Comparison of ENCODE assay signal across 13 mouse cellular contexts in the genomic region with DNA sequence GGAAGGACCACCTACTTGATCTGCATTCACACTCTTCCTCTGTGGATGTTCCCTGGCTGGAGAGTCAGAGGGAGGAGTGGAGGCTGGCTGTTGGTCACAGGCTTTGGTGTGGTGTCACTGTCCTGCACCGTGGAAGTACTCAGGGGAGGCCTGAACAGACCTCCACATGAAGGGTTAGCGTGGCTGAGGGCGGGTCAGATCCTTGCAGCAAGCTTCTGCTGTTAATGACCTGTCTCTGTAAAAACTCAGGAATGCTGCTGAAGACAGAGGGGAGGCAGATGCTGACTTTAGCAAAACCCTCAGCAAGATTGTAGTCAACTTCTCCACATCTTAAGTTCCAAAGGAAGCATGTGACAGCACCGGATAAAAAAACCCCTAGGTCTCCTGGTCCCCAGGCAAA. TPM values are rescaled to one million over a fixed set of nuclear protein-coding genes. Genes with fewer than 3 reads are reported as not detected.
DNase-seq lines count a peak whose midpoint lies in the region; ATAC-seq and TF ChIP-seq lines count a peak whose summit lies in the region.
"Had no signal": no experiment of that assay in that cellular context is flagged by ENCODE, and none has a peak within 500 bp of the region (broad histone marks: within the 10 kb centered on the region; RNA-seq: fewer than 3 reads in every experiment).

No protein-coding gene starts in this region.

- no peaks in the 10 kb centered on the region for H3K27me3 ChIP-seq in kidney, postnatal 0 days (ENCODE audit: insufficient read depth, low read length)
- H3K27me3 ChIP-seq in lung, postnatal 0 days (replicated peaks; ENCODE audit: insufficient read depth, low read length), result no peaks in the 10 kb centered on the region
- H3K27me3 ChIP-seq: liver, embryonic 15.5 days; midbrain, embryonic 15.5 days had no signal

- H3K4me1 ChIP-seq in kidney, postnatal 0 days (replicated peaks; ENCODE audit: insufficient read depth, low read length), result no peaks in the 10 kb centered on the region
- H3K4me1 ChIP-seq in lung, postnatal 0 days (ENCODE audit: insufficient read depth, low read depth, low read length), result peaks cover 2% of the 10 kb centered on the region; the same call in 1 of the 2 replicates
- H3K4me1 ChIP-seq: liver, embryonic 15.5 days; midbrain, embryonic 15.5 days had no signal

- TF ChIP-seq CTCF in gastrocnemius, adult 2 months (IDR thresholded peaks at IDR 0.05), result no peak
- no peak for TF ChIP-seq CTCF in kidney, postnatal 0 days (IDR thresholded peaks at IDR 0.05; ENCODE audit: low read depth)
- no peak for TF ChIP-seq CTCF in lung, postnatal 0 days (IDR thresholded peaks at IDR 0.05)

- no peak for DNase-seq in gastrocnemius, adult 2 months
- no peak for DNase-seq in gastrocnemius, postnatal 14 days
- no peak for DNase-seq in kidney, postnatal 0 days (ENCODE audit: low spot score)
- no peak for DNase-seq in kidney, adult 9 months
- DNase-seq in lung, postnatal 0 days (ENCODE audit: low spot score), result peak; percentile 53
- DNase-seq in lung, postnatal 25 days (ENCODE audit: low spot score), result no peak
- DNase-seq in frontal cortex, adult 2 months (ENCODE audit: extremely low spot score in 1 of 2, low spot score in 1 of 2), result no peak
- DNase-seq: cerebellum, adult 18-20 months; right cerebral cortex, postnatal 4 days; thymus, postnatal 14 days had no signal

- ATAC-seq in kidney, postnatal 0 days (replicated peaks; ENCODE audit: low FRiP score, low read depth), result no peak
- peak; percentile 30 for ATAC-seq in lung, postnatal 0 days
- no peak for ATAC-seq in granulocyte monocyte progenitor cell, adult 5-6 weeks (replicated peaks; ENCODE audit: poor library complexity, severe bottlenecking)
- ATAC-seq: midbrain, embryonic 15.5 days had no signal

- H3K36me3 ChIP-seq in kidney, postnatal 0 days (ENCODE audit: insufficient read depth, low read length), result no peaks in the 10 kb centered on the region
- H3K36me3 ChIP-seq in lung, postnatal 0 days (ENCODE audit: insufficient read depth, low read length), result no peaks in the 10 kb centered on the region
- H3K36me3 ChIP-seq: midbrain, embryonic 15.5 days had no signal

- no peaks in the 10 kb centered on the region for H3K9me3 ChIP-seq in kidney, postnatal 0 days (replicated peaks; ENCODE audit: low read length)
- no peaks in the 10 kb centered on the region for H3K9me3 ChIP-seq in lung, postnatal 0 days (ENCODE audit: low read length)
- H3K9me3 ChIP-seq: liver, embryonic 15.5 days; midbrain, embryonic 15.5 days had no signal

- intact Hi-C loops in gastrocnemius, adult 2 months (cut with DNase I), result no loop called here
- intact Hi-C loops in gastrocnemius, postnatal 14 days (cut with DNase I; ENCODE audit: low total_unique reads), result no loop called here

- no peak overlapping the region for H3K4me3 ChIP-seq in gastrocnemius, adult 2 months
- H3K4me3 ChIP-seq in kidney, postnatal 0 days (replicated peaks; ENCODE audit: low read depth, low read length), result no peak overlapping the region
- no peak overlapping the region for H3K4me3 ChIP-seq in lung, postnatal 0 days (ENCODE audit: low read depth, low read length)
- H3K4me3 ChIP-seq: liver, embryonic 15.5 days; midbrain, embryonic 15.5 days had no signal

- no peak overlapping the region for H3K4me2 ChIP-seq in kidney, postnatal 0 days (ENCODE audit: low read length)
- H3K4me2 ChIP-seq in lung, postnatal 0 days (replicated peaks; ENCODE audit: low read depth, low read length), result no peak overlapping the region
- H3K4me2 ChIP-seq: liver, embryonic 15.5 days; midbrain, embryonic 15.5 days had no signal

- no peak overlapping the region for H3K9ac ChIP-seq in kidney, postnatal 0 days (ENCODE audit: low read depth, low read length)
- H3K9ac ChIP-seq in lung, postnatal 0 days (replicated peaks; ENCODE audit: low read depth), result no peak overlapping the region
- H3K9ac ChIP-seq: liver, embryonic 15.5 days; midbrain, embryonic 15.5 days had no signal

- TF ChIP-seq EP300 in lung, postnatal 0 days (IDR thresholded peaks at IDR 0.05), result no peak

- 61% methylated on average over 4 of the region's 4 CpGs for WGBS in kidney, postnatal 0 days
- 55% methylated on average over 4 of the region's 4 CpGs for WGBS in lung, postnatal 0 days

- H3K27ac ChIP-seq in gastrocnemius, adult 2 months, result peak overlapping the region; percentile 63
- H3K27ac ChIP-seq in kidney, postnatal 0 days, result 0 out of 2 replicates have a peak overlapping the region, but pooled peaks have one; percentile 6
- H3K27ac ChIP-seq in lung, postnatal 0 days (ENCODE audit: low read length), result peak overlapping the region; percentile 85
- H3K27ac ChIP-seq: liver, embryonic 15.5 days; midbrain, embryonic 15.5 days had no signal

RNA-seq across cellular contexts. Expression of a gene that starts 19.0 kb away (rescaled TPM):
- 1 to 10 TPM; 7.7 to 8.4 TPM for total RNA-seq in gastrocnemius, adult 2 months (2021)
- 1 to 10 TPM; 5.8 to 7.4 TPM for total RNA-seq in gastrocnemius, postnatal 14 days (2021)
- 64.6 and 66.7 TPM in 2 replicates for polyA plus RNA-seq in kidney, postnatal 0 days (2015; fragmentation: Nextera tagmentation; extraction: Ambion mirVana)
- polyA plus RNA-seq in lung, postnatal 0 days (2015; fragmentation: Nextera tagmentation; extraction: Ambion mirVana), result 39.4 and 44.4 TPM in 2 replicates
- total RNA-seq in granulocyte monocyte progenitor cell, adult 5-6 weeks (2014; fragmentation: Nextera tagmentation), result 68.1 and 71.8 TPM in 2 replicates
- total RNA-seq in granulocyte monocyte progenitor cell, adult 5-6 weeks (2017), result 61.8 and 66.6 TPM in 2 replicates
- 23.6 and 23.9 TPM in 2 replicates for polyA plus RNA-seq in frontal cortex, adult 2 months (2012; rRNA removed)

RNA-seq across cellular contexts. Expression of a gene that starts 37.8 kb away (rescaled TPM):
- 1 to 10 TPM; 4.2 to 4.3 TPM for total RNA-seq in gastrocnemius, adult 2 months (2021)
- 1 to 10 TPM; 5.8 to 7.3 TPM for total RNA-seq in gastrocnemius, postnatal 14 days (2021)
- 11.7 and 13.1 TPM in 2 replicates for polyA plus RNA-seq in kidney, postnatal 0 days (2015; fragmentation: Nextera tagmentation; extraction: Ambion mirVana)
- 50.0 and 55.7 TPM in 2 replicates for polyA plus RNA-seq in lung, postnatal 0 days (2015; fragmentation: Nextera tagmentation; extraction: Ambion mirVana)
- total RNA-seq in granulocyte monocyte progenitor cell, adult 5-6 weeks (2014; fragmentation: Nextera tagmentation), result 39.2 and 44.6 TPM in 2 replicates
- total RNA-seq in granulocyte monocyte progenitor cell, adult 5-6 weeks (2017), result 35.6 and 41.8 TPM in 2 replicates
- 10.2 and 14.8 TPM in 2 replicates for polyA plus RNA-seq in frontal cortex, adult 2 months (2012; rRNA removed)

RNA-seq across cellular contexts. Expression of a gene that starts 43.1 kb away (rescaled TPM):
- total RNA-seq in gastrocnemius, adult 2 months (2021), result 100 to 1,000 TPM; 222 to 262 TPM
- total RNA-seq in gastrocnemius, postnatal 14 days (2021), result 100 to 1,000 TPM; 167 to 168 TPM
- polyA plus RNA-seq in kidney, postnatal 0 days (2015; fragmentation: Nextera tagmentation; extraction: Ambion mirVana), result 130 and 139 TPM in 2 replicates
- 125 and 130 TPM in 2 replicates for polyA plus RNA-seq in lung, postnatal 0 days (2015; fragmentation: Nextera tagmentation; extraction: Ambion mirVana)
- total RNA-seq in granulocyte monocyte progenitor cell, adult 5-6 weeks (2014; fragmentation: Nextera tagmentation), result 71.1 and 86.8 TPM in 2 replicates
- 75.6 and 85.4 TPM in 2 replicates for total RNA-seq in granulocyte monocyte progenitor cell, adult 5-6 weeks (2017)
- polyA plus RNA-seq in frontal cortex, adult 2 months (2012; rRNA removed), result 43.9 and 48.8 TPM in 2 replicates

RNA-seq across cellular contexts. Expression of a gene that starts 43.2 kb away (rescaled TPM):
- total RNA-seq in gastrocnemius, adult 2 months (2021), result 10 to 100 TPM; 29.1 to 42.0 TPM
- 10 to 100 TPM; 17.0 to 20.0 TPM for total RNA-seq in gastrocnemius, postnatal 14 days (2021)
- 7.4 and 10.2 TPM in 2 replicates for polyA plus RNA-seq in kidney, postnatal 0 days (2015; fragmentation: Nextera tagmentation; extraction: Ambion mirVana)
- polyA plus RNA-seq in lung, postnatal 0 days (2015; fragmentation: Nextera tagmentation; extraction: Ambion mirVana), result 11.0 and 11.5 TPM in 2 replicates
- total RNA-seq in granulocyte monocyte progenitor cell, adult 5-6 weeks (2014; fragmentation: Nextera tagmentation), result 10.4 and 12.5 TPM in 2 replicates
- 9.7 and 10.2 TPM in 2 replicates for total RNA-seq in granulocyte monocyte progenitor cell, adult 5-6 weeks (2017)
- 1.8 and 1.9 TPM in 2 replicates for polyA plus RNA-seq in frontal cortex, adult 2 months (2012; rRNA removed)

RNA-seq across cellular contexts. Expression of a gene that starts 54.0 kb away (rescaled TPM):
- 10 to 100 TPM; 17.6 to 20.3 TPM for total RNA-seq in gastrocnemius, adult 2 months (2021)
- total RNA-seq in gastrocnemius, postnatal 14 days (2021), result 10 to 100 TPM; 34.7 to 40.1 TPM
- 36.8 and 40.9 TPM in 2 replicates for polyA plus RNA-seq in kidney, postnatal 0 days (2015; fragmentation: Nextera tagmentation; extraction: Ambion mirVana)
- 22.5 and 23.2 TPM in 2 replicates for polyA plus RNA-seq in lung, postnatal 0 days (2015; fragmentation: Nextera tagmentation; extraction: Ambion mirVana)
- total RNA-seq in granulocyte monocyte progenitor cell, adult 5-6 weeks (2014; fragmentation: Nextera tagmentation), result 33.0 and 46.3 TPM in 2 replicates
- total RNA-seq in granulocyte monocyte progenitor cell, adult 5-6 weeks (2017), result 34.3 and 38.1 TPM in 2 replicates
- polyA plus RNA-seq in frontal cortex, adult 2 months (2012; rRNA removed), result 52.8 and 59.7 TPM in 2 replicates

Comparison
In these comparisons a context has a peak if more than half of its experiments do, and no peak if none do; other contexts are left out.
1. H3K27ac ChIP-seq: peak in every context shown above with its lines; median percentile 85 in lung, postnatal 0 days; 63 in gastrocnemius, adult 2 months; 6 in kidney, postnatal 0 days.
2. RNA of a gene that starts 19.0 kb away (total RNA-seq): 61.8 to 71.8 TPM in granulocyte monocyte progenitor cell, adult 5-6 weeks; 7.7 to 8.4 TPM in gastrocnemius, adult 2 months and 5.8 to 7.4 TPM in gastrocnemius, postnatal 14 days; every median in the first group is over 4 times any median in the second.
3. RNA of a gene that starts 37.8 kb away (total RNA-seq): 35.6 to 44.6 TPM in granulocyte monocyte progenitor cell, adult 5-6 weeks; 5.8 to 7.3 TPM in gastrocnemius, postnatal 14 days and 4.2 to 4.3 TPM in gastrocnemius, adult 2 months; every median in the first group is over 4 times any median in the second.